Mouse (Mus musculus): ENCODE results near the gene Plekha1.

- TF ChIP-seq CTCF (conservative IDR thresholded peaks at IDR 0.05; ENCODE audit: insufficient read depth, insufficient read length, low read depth, low read length) (no peak), POLR2A (IDR thresholded peaks at IDR 0.05; ENCODE audit: low read depth, low read length) (no peak)
Observed at GRCm38 (mm10) chr7:130859926-130860325, 5.6 kb upstream of the Plekha1 start.

Measured in kidney, adult 2 months (tissue).